Mouse (Mus musculus): ENCODE data around the gene Sh2d1b2. TPM values are rescaled to one million over a fixed set of nuclear protein-coding genes. Genes with fewer than 3 reads are reported as not detected.

The Sh2d1b2 gene
- polyA plus RNA-seq, 1 experiment from 2014 or later, result not detected

DNA sequence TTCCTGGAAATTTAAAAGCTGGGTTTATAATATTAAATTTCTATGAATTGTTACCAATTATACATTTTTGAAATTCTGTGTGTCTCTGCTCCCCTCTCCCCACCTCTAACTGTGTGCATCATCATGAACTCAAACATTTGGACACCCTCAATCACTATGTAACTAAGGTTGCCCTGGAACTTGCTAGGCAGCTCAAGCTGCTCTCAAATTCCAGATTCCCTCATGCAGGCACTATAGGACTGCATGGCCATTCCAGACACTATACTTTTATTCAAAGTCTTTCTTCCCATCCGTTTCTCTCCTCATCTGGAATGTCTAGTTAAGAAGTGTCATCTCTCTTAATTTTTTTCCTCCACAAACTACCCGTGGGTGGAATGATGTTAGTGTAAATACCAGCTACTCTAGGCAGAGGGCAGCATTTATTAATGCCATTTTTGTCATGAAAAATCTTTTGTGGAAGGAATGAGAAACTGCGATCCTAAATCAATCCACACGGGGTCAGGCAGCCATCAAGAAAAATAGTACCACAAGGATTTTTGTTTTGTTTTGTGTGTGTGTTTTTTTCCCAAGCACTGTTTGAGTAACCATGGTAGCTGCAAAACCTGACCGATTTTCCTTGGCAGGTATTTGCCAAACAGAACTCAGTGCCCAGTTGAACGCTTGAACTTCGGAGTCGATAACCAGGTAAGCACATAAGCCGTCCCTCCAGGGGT is 59.8 kb downstream of the Sh2d1b2 start:
- no peak for ATAC-seq
- Histone ChIP-seq H3K9me3 (replicated peaks) (no peaks in the 10 kb centered on the region), H3K4me3 (no peak overlapping the region), H3K9ac (no peak overlapping the region), H3K27ac (no peak overlapping the region), H3K4me1 (no peaks in the 10 kb centered on the region), H3K4me2 (no peak overlapping the region), H3K27me3 (replicated peaks) (no peaks in the 10 kb centered on the region), H3K36me3 (no peaks in the 10 kb centered on the region)
- WGBS (ENCODE audit: insufficient replicate concordance), result 43% methylated on average over 9 of the region's 9 CpGs

DNA sequence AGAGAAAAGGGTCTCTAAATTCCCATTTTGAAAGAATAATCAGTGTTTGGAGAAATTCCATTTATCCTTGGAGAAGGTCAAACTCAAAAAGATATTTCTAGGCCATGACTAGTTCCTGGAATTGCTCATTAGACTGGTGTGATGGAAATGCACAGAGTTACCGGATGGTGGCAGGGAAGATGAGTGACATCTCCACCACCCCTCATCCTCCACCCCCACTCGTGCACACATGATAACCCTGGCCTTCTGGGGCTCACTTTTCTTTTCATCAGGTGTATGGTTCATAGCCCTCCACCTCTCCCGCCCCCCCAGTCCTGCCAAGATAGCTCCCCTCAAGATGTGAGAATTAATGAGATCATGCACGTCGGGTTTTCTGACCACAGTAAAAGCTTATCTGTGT is 60.7 kb downstream of the Sh2d1b2 start:
- H3K36me3 ChIP-seq, result no peaks in the 10 kb centered on the region
- H3K27me3 ChIP-seq (replicated peaks), result no peaks in the 10 kb centered on the region
- 51% methylated on average over 5 of the region's 5 CpGs for WGBS (ENCODE audit: insufficient replicate concordance)
- no peak overlapping the region for H3K4me2 ChIP-seq
- no peaks in the 10 kb centered on the region for H3K4me1 ChIP-seq
- no peak overlapping the region for H3K27ac ChIP-seq
- H3K9me3 ChIP-seq (replicated peaks), result no peaks in the 10 kb centered on the region
- no peak for ATAC-seq
- no peak overlapping the region for H3K4me3 ChIP-seq
- H3K9ac ChIP-seq, result no peak overlapping the region

DNA sequence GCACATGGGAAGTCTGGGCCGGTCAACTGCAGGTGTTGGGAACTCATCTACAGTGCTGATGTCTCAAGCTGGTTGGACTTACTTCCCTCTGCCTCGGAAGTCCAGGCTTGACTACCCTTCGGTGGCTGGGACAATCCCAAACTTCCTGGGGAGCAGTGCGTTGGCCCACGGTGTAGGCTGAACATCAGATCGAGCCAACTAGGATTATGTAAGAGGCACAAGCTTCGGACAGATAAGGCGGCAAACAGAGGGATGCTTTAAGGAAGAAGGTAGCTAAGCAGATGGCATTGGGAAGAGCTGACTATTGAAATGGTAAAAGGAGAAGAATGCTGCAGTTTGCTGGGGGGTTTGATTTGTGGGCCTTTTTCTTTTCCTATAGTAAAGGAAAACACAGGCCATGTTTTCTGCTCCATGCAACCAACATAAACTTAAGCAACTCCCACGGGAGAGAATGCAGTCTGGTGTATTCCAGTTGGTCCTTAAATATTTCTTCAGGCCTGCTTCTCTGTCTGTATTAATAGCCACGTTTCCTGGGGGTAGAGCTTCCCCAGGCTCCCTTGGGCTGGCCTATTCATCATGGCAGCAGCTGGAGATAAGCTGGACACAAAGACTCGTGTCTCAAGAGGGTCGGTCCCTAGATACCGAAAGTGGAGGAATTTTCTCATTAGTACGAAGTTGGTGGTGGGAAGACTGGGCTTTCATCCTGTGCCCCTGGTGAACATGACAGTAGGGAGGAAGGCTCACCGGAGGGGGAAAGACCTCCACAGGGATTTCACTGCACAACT is 62.4 kb downstream of the Sh2d1b2 start:
- 66% methylated on average over 15 of the region's 15 CpGs for WGBS (ENCODE audit: insufficient replicate concordance)
- Histone ChIP-seq H3K9ac (no peak overlapping the region), H3K4me2 (no peak overlapping the region), H3K36me3 (no peaks in the 10 kb centered on the region), H3K4me1 (no peaks in the 10 kb centered on the region), H3K9me3 (replicated peaks) (no peaks in the 10 kb centered on the region), H3K27ac (no peak overlapping the region), H3K4me3 (no peak overlapping the region), H3K27me3 (replicated peaks) (no peaks in the 10 kb centered on the region)
- ATAC-seq, result no peak

DNA sequence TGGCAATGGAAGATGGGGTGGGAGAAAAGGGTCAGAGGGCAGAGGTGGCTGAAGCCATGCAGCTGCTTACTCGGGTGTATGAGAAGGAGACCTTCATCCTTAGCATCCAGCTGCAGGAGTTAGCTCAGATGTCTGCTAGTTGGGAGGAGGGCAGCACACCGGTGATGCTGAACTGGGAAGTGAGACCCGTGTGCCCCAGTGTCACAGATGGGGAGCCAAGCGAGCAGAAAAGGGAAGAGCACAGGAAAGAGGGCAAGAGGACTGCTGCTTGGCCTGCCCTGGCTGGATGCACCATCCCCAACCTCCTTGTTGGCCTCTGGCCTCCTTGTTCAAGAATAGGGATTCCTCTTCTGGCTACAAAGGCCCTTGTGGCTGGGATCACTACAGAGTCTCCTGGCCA is 66.9 kb downstream of the Sh2d1b2 start:
- H3K27ac ChIP-seq, result no peak overlapping the region
- no peaks in the 10 kb centered on the region for H3K36me3 ChIP-seq
- no peak overlapping the region for H3K4me3 ChIP-seq
- no peak for ATAC-seq
- no peak overlapping the region for H3K4me2 ChIP-seq
- H3K9me3 ChIP-seq (replicated peaks), result no peaks in the 10 kb centered on the region
- H3K27me3 ChIP-seq (replicated peaks), result no peaks in the 10 kb centered on the region
- no peaks in the 10 kb centered on the region for H3K4me1 ChIP-seq
- no peak overlapping the region for H3K9ac ChIP-seq
- WGBS (ENCODE audit: insufficient replicate concordance), result 65% methylated on average over 4 of the region's 4 CpGs

DNA sequence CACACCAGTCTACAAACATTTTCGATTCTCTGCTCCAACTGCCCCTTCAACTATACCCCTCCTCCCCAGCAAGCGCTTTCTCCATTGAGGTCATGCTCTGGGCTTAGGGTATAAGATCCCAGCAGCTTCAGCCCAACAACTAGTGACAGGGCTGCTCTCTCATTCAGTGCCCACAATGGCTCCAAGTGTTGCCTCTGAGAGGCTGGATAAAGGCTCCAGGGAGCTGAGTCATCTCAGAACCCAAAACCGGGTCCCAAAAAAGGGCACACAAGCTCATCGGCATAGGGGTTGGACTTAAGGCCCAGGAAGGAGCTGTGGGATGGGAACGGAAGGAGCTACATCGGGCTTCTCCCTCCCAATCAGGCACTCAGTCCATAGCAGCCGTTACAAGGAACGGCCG is 69.1 kb downstream of the Sh2d1b2 start:
- WGBS (ENCODE audit: insufficient replicate concordance), result 78% methylated on average over 9 of the region's 9 CpGs
- no peak for ATAC-seq
- no peaks in the 10 kb centered on the region for H3K27me3 ChIP-seq (replicated peaks)
- no peaks in the 10 kb centered on the region for H3K36me3 ChIP-seq
- H3K9me3 ChIP-seq (replicated peaks), result no peaks in the 10 kb centered on the region
- H3K27ac ChIP-seq, result no peak overlapping the region
- no peaks in the 10 kb centered on the region for H3K4me1 ChIP-seq
- no peak overlapping the region for H3K9ac ChIP-seq
- no peak overlapping the region for H3K4me2 ChIP-seq
- no peak overlapping the region for H3K4me3 ChIP-seq

DNA sequence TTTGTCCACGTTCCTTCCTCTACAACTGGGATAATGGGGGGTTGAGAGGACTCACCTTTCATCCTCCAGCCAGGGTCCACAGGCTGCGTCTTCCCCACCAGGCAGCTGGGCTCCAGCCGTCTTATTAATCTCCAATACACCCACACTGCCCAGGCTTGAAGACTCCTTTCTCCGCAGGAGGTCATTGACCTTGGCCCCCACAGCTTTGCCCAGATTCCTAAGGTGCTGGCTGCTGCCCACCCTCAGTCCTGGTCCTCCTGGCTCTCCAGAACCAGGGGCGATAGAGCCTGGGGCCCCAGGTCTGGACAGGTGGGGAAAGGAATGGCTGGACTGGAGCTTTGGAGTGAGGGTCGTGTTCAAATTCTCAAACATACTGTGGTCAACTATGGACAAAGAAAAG is 69.9 kb downstream of the Sh2d1b2 start:
- WGBS (ENCODE audit: insufficient replicate concordance), result 70% methylated on average over 6 of the region's 6 CpGs

DNA sequence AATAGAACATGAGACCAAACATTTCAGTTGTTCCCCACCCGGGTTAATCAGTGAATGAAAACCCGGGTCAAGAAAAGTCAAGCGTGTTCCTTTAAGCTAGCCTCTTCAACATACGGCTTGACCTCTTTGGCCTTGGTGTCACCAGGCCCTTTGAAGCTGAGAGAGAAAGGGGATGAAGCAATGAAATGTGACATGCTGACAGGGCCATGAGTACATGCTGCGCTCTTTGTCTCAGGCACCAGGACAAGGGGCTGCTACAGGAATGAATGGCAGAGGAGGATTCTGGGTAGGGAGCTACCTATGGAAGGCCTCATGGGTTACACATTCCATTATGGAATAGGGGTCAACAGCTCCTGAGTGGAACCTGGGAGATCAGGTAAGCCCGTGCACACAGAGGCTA is 70.6 kb downstream of the Sh2d1b2 start:
- 0 out of 2 replicates have a peak, but pooled peaks have one; percentile 24 for ATAC-seq

More for the DNA sequence above, 69.9 kb downstream of the Sh2d1b2 start:
- H3K27ac ChIP-seq, result no peak overlapping the region
- ATAC-seq, result no peak
- H3K9me3 ChIP-seq (replicated peaks), result no peaks in the 10 kb centered on the region
- H3K4me2 ChIP-seq, result no peak overlapping the region
- H3K36me3 ChIP-seq, result no peaks in the 10 kb centered on the region
- H3K27me3 ChIP-seq (replicated peaks), result no peaks in the 10 kb centered on the region
- no peak overlapping the region for H3K9ac ChIP-seq
- no peaks in the 10 kb centered on the region for H3K4me1 ChIP-seq
- no peak overlapping the region for H3K4me3 ChIP-seq

More for the DNA sequence above, 70.6 kb downstream of the Sh2d1b2 start:
- 64% methylated on average over 6 of the region's 6 CpGs for WGBS (ENCODE audit: insufficient replicate concordance)
- no peak overlapping the region for H3K4me3 ChIP-seq
- H3K4me1 ChIP-seq, result no peaks in the 10 kb centered on the region
- H3K9me3 ChIP-seq (replicated peaks), result no peaks in the 10 kb centered on the region
- no peaks in the 10 kb centered on the region for H3K36me3 ChIP-seq
- H3K27ac ChIP-seq, result no peak overlapping the region
- no peak overlapping the region for H3K4me2 ChIP-seq
- no peaks in the 10 kb centered on the region for H3K27me3 ChIP-seq (replicated peaks)
- no peak overlapping the region for H3K9ac ChIP-seq

Other genes with a start within 250 kb of the Sh2d1b2 start
- 2.4 and 3.1 TPM in 2 replicates for gene Ddr2, start 122.0 kb upstream of the Sh2d1b2 start, polyA plus RNA-seq (2016; fragmentation: Nextera tagmentation; extraction: Ambion mirVana)
- gene Uap1, start 57.8 kb upstream of the Sh2d1b2 start, polyA plus RNA-seq (2016; fragmentation: Nextera tagmentation; extraction: Ambion mirVana), result 40.3 and 43.1 TPM in 2 replicates
- 12.1 and 13.5 TPM in 2 replicates for gene Uhmk1, start 17.4 kb upstream of the Sh2d1b2 start, polyA plus RNA-seq (2016; fragmentation: Nextera tagmentation; extraction: Ambion mirVana)
- gene Sh2d1b1, start 44.6 kb downstream of the Sh2d1b2 start, polyA plus RNA-seq (2016; fragmentation: Nextera tagmentation; extraction: Ambion mirVana), result 0.13 and 0.17 TPM in 2 replicates
- gene Gm7694, start 73.6 kb downstream of the Sh2d1b2 start, polyA plus RNA-seq (2016; fragmentation: Nextera tagmentation; extraction: Ambion mirVana), result 1.9 and 2.3 TPM in 2 replicates
- gene Spata46, start 76.1 kb downstream of the Sh2d1b2 start, polyA plus RNA-seq (2016; fragmentation: Nextera tagmentation; extraction: Ambion mirVana), result 0.38 and 0.47 TPM in 2 replicates

All from liver, embryonic 12.5 days (tissue).